Mouse (Mus musculus): ENCODE results near the gene Nudt19.
"Not testable (repeated sequence)": the region's sequence is repeated elsewhere in the genome, so short reads cannot be mapped to it uniquely, and the experiment has no call there.

Nudt19 gene

DNA sequence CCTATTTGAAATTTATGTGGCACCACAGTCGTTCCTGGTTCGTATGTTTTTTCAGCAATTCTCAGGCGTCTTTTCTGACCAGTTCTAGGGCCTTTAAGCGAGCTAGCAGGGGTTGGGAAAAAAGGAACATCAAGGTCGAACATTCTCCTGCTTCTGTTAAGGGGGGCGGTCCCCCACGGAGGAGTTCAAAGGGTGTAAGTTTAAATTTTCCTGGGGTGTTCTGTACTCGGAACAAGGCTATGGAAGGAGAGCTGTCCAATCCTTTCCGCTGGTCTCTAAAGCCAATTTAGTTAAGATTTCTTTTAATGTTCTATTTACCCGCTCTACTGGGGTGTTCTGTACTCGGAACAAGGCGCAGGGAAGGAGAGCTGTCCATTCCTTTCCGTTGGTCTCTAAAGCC is 9.9 kb upstream of the Nudt19 start:
- not testable (repeated sequence) for DNase-seq (ENCODE audit: extremely low spot score, low read depth, low spot score)

DNA sequence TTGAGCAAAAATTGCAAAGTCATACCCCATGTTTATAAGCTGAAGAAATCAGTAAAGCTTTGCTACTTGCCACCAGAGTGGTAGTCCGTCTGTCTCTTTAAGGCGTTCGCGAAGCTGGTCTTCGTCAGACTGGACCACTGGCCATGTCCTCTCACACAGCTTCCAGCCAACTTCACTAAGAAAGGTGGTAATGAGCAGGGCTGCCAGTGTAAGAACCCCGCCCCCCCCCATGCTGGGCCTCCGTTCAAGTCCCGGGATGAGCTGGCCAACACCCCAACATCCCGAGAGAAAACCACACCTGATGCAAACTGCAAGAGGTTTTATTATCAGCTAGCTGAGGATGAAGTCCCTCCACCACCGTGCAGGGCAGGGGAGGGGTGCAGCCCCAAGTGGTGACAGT is 8.8 kb upstream of the Nudt19 start:
- not testable (repeated sequence) for DNase-seq (ENCODE audit: extremely low spot score, low read depth, low spot score)

DNA sequence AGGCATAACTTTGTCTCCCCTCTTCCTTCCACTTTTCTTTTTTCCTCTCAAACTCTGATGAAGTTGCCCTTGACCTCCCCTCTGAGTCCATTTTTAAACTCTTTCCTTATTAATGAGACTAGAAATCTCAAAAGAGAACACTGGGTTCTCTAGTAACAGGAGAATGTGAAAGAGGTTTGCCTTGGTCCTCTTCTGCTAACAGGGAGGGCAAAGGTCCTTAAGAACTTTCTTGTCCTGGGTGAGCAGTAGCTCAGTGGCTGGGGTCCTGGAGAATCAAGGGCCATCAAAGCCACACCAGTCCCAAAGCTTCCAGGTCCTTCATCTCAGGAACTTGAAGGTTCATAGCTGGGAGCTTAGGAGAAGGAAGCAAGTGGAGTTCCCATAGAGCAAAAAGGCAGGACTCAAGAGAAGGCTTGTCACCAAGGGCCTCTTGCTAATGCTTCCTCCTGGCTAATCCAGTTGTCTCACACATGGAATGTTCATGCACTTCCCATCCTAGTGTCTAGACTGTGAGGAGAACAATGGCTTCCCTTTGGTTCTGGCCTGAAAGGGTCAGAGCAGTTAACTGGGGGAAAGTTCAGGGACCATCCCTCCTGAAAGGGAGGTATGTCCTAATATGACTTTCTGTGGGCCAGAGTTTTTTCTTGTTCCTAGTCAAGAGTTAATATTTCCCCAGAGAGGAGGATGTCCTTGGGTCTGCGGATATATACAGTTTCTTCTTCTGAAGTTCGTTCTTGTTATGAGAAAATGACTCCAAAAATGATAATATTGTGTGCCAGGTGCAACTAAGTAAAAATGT is 8.2 kb upstream of the Nudt19 start:
- DNase-seq (ENCODE audit: extremely low spot score, low read depth, low spot score), result no peak

DNA sequence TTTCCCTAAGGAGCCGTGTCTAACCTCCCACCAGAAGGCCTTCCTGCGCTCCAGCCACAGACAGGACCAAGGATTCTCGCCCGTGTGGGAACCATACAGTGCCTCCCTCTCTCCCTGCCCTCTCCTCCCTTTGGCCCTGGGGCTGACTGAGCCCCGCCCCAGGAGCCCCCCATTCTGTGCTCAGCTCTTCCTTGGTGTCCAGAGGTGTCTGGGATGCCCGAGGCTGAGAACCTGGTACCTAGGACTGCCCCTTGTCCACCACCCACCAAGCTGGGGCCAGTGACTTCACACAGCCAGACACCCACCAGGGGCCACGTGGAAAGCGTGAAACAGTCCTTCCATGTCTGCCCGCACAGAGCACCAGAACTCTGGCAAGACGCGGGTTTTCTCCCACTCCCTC is 7.0 kb upstream of the Nudt19 start:
- no peak for DNase-seq (ENCODE audit: extremely low spot score, low read depth, low spot score)

DNA sequence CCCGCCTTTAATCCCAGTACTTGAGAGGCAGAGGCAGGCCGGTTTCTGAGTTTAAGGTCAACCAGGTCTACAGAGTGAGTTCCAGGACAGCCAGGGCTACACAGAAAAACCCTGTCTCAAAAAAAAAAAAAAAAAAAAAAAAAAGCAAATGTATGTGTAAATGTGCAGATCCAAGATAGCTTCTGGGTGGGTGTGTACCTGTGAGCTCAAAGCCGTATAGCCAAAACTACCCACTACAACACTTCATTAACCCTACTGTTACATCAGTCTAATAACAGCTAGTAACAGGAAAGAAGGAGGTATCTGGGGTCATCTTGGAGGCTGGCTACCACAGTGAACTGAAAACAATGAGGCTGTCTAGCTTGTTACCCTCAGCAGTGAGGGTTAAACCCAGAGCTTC is 3.7 kb upstream of the Nudt19 start:
- DNase-seq (ENCODE audit: extremely low spot score, low read depth, low spot score), result no peak

DNA sequence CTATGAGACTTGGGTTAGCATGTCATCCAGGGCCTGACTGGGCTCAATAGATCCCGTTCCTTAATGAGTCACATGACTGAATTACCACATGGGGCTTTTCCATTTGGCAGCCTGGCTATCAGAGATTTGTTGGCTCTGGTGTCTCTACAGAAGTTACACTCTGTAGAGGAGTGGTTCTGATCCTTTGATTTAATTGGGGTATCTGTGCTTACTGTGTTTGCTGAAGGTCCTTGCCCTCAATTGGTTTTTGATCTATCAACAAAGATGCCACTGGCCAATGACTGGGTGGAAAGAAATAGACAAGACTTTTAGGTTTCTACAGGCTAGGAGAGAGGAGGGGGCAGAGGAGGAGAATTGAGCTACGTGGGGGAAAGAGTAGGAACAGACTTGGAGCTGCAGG is 2.6 kb upstream of the Nudt19 start:
- DNase-seq (ENCODE audit: extremely low spot score, low read depth, low spot score), result no peak

DNA sequence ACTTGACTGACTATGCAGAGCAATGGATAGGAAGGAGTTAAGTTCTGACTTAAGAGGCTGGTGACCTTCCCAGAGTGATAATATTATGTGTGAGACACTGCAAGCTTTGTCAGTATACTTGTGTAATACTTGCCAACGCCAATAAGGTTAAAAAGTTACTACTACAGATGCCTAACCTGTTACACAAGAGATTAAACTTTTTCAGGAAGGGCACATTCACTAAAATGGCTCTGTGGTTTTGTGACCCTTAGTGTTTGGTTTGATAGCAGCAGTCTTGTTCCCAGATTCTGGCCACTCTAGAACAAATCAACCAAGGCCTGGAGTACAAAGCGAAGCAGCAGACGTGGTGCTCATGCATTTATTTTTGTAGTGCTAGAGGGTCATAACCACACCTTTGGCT is 1.5 kb upstream of the Nudt19 start:
- DNase-seq (ENCODE audit: extremely low spot score, low read depth, low spot score), result no peak

DNA sequence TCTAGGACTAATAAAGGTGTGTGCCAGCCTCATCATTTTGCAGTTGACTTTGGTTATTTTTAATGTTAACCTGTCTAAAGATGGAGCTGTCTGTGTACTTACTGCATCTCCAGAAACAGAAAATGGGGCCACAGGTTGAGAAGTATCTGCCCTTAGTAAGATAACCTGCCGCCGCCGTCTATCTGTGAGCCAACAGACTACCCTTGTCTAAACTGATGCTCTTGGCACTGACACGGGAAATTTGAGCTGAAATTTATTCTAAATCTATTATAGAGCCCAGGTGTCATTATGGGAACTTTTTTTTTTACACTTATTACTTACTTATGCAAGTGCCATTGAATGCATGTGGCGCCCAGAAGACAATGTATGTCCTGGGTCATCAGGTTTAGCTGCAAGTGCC is 801 bp upstream of the Nudt19 start:
- no peak for DNase-seq (ENCODE audit: extremely low spot score, low read depth, low spot score)

DNA sequence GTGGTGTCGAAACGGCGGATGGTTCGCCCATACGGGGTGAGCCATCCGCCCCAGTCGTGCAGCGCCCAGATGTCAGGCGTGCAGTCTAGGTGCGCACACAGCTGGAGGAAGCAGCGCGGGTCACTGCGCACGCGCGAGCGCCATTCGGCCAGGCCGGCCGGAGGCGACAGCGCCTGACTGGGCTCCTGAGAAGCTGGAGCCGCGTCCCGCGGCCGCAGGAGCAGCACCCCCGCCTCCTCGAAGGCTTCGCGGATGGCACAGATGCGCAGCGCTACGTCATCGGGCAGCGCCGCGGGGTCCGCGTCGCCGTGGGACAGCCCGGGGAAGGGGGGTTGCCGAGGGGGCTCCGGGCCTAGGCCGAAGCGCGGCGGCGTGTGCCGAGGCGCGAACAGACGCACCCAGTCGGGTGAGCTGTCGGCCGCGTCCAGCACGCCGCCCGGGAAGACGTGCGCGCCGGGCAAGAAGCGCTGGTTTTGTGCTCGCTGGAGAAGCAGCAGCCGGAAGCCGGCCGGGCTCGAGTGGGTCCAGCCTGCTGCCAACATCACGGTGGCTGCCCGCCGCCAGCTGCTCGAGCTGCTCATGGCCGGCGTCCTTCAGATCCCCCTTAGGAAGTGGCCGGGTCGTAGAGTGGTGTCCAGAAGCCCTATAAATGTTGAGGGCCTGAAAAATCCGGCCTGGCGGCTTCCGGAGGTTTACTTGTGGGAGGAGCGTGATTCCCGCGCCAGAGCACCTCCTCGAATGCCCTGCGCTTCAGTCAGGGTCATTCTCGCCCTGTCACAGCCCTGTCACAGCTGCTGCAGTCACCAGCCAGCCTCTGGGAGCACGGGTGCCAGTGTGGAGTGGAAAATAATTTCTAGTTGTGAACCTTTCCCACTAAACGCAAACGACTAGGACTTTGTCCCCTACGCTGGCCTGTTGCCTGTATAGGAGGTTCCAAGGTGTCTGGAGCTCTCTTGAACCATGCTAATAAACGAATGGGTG is 590 bp downstream of the Nudt19 start:
- peak; percentile 72 for DNase-seq (ENCODE audit: extremely low spot score, low read depth, low spot score)

DNA sequence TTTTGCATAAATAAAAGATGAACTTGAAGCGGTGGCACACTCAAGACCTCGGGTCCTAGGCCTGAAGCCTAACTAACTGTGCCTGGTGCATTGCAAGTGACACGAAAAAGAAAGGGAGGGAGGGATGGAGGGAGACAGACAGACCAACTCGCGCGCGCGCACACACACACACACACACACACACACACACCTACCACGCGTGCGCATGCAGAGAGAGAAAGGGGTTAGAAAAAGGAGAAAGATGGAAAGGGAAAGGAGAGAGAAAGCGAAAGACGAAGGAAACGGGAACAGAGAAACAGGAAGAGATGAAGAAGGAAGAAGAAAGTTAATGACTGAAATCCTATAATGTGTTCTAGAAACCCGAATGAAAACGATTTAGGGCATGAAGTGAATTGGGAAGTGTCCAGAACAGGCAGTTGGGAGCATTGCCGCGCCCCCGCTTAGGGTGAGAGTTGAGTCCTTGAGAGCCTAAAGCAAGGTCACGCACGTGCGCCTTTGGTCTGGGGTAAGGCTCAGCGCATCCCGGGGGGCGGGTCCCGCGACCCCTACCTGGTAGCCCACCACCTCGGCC is 1.4 kb downstream of the Nudt19 start:
- no peak for DNase-seq (ENCODE audit: extremely low spot score, low read depth, low spot score)

DNA sequence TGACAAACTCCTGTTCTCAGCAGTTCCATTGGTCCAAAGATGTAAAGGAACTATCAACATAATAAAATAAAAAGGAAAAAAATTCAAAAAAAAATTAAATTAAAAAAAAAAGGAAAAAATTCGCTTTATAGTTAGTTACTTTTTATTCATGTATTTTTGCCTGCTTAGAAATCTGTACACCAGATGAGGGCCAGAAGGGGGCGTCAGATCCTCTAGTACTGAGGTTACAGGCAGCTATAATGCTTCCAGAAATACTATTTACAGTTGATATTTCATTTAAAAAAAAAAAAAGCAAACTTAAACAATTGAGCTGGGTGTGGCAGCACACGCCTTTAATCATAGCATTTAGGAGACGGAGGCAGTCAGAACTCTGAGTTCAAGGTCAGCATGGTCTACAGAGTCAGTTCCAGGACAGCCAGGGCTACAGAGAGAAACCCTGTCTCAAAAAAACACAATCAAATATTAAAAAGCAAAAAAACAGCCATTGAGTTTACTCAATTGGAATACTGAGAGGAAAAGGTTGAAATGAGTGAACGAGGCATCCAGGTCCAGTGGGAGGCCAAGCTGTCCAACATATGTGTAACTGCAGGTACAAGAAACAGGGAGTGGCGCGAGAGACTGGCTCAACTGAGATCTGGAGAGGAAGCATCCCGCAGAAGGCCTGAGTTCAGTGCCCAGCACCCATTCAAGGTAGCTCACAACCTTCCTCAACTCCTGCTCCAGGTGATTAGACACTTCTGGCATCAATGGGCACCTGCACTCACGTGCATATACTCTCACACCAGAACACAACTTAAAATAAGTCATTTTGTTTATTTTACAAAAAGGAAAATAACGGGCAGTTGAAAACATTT is 2.1 kb downstream of the Nudt19 start:
- DNase-seq (ENCODE audit: extremely low spot score, low read depth, low spot score), result no peak

DNA sequence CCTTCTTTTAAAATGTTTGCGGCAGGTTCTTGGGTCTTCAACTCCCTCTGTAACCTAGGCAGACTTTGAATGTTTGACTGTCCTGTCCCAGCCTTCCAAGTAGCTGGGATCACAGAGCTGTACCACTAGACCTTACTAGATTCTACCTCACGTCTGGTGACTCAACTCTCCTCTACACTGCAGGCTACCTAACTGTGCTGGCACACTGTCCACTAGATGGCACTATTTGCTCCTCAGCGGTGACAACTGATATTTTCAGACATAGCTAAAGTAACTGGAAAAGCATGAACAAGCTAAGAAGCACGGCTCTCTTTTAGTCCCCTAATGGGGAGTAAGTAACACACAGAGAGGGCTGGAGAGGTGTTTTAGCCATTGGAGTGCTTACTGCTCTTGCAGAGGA is 10.2 kb downstream of the Nudt19 start:
- peak; percentile 57 for DNase-seq (ENCODE audit: extremely low spot score, low read depth, low spot score)

DNA sequence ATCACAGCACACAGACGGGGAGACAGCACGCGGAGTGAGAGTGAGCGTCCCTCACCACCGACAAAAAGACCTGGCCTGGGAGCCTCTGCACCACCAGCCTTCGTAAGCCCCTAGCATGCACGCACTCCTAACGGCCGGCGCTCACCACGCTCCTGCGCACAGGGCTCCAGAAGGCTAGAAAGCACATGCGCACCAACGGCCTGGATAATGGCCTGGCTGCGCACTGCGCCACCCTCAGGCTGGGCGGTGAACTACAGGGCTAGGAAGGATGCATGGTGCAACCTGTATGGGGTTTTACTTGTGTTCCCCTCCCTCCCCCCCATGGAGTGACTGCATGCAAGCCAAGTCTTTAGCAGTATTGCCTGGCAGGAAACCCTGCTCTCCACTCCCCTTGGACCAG is 18.5 kb downstream of the Nudt19 start, which contains the start of gene Tdrd12:
Gene Tdrd12, minus strand, starts transcription at position 184 of the 400 bp plus-strand sequence.
- DNase-seq (ENCODE audit: extremely low spot score, low read depth, low spot score), result no peak

DNA sequence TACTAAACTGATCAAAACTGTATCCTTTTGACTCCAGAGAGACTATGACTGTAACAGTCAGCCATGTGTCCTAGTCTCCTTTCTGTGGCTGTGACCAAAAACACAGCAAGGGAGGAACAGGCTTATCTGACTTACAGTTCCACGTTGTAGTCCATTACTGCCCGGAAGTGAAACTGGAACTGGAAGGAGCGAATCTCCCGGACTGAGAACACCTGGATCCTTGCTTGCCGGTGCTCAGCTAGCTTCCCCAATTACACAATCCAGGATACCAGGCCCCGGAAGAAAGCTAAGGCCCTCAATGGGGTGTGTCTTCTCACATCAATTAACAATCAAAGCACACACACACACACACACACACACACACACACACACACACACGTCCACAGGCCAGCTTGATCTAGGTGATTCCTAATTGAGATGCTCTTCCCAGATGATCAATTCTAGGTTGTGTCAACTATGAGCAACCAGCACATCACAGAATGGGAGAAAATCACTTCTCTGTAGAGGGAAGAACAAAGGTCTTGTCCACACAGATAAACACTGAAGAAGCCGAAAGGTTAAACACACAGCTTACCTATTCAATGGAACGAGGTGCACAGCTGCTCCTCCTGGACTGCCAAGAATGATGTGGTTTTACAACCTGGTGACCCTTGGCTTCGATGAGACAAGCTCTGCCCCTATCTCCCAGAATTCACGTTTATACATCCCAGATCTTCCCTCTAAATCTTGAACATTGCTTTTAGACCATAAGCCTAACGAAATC is 20.2 kb downstream of the Nudt19 start:
- DNase-seq (ENCODE audit: extremely low spot score, low read depth, low spot score), result no peak

DNA sequence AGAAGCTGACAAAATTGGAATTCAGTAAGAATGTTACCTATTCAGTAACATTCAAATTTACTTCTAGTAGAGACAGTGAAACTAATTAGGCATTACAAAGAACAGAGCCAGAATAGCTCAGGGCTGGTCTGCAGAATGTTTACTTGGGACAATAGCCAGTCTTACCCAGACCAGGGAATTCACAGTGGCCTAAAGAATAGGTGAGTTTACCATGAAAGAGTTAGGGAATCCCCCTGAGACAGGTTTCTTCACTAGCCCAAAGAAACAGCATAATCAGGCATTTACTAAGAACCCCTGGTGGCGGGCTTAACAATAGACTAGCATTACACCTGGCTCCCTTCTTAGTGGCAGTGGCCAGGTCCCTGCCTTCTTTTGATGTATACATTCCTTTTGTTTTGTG is 25.6 kb downstream of the Nudt19 start:
- DNase-seq (ENCODE audit: extremely low spot score, low read depth, low spot score), result not testable (repeated sequence)

DNA sequence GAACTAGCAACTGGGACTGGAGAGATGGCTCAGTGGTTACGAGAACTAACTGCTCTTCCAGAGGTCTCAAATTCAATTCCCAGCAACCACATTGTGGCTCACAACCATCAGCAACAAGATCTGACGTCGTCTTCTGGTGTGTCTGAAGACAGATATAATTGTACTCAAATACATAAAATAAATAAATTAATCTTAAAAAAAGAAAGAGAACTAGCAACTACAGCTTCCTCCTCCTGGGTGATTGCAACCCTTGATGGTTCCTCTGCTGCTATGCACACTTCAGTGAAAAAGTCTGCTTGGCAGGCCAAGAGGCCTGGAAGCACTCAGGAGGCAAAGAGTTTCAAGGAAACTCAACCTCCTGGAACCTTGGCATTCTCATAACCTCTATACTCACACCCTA is 26.1 kb downstream of the Nudt19 start:
- no peak for DNase-seq (ENCODE audit: extremely low spot score, low read depth, low spot score)

DNA sequence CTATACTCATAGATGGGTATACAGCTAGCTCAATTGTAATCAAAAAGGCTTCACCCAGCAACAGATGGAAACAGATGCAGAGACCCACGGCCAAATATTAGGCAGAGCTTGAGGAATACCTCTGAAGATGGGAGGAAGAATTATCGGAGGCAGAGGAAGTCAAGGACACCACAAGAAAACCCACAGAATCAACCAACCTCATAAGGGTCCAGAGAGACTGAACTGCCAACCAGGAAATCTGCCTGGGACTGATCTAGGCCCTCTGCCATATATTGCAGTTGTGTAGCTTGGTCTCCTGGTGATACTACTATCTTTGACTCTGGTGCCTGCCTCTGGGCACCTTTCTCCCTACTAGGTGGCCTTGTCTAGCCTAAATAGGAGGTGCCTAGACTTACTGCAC is 29.3 kb downstream of the Nudt19 start:
- DNase-seq (ENCODE audit: extremely low spot score, low read depth, low spot score), result no peak

DNA sequence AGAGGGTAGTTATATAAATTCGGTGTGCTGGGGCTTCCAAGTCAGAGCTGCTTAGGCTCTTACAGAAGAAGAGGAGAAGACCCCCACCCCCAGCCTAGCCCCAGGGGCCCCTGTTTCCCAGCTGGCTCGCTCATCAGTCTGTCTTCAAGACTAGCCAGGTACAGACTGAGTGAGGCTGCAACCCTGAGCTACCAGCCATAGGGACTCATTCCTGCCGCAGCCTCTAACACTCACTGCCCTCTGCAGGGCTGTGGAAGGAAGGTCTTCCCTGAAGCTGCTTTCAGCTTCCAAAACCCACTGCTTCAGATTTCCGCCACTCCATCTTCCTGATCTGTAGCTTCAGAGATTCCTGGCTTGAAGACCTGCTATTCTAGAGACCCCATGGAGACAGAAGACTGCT is 54.1 kb downstream of the Nudt19 start:
- no peak for DNase-seq (ENCODE audit: extremely low spot score, low read depth, low spot score)

DNA sequence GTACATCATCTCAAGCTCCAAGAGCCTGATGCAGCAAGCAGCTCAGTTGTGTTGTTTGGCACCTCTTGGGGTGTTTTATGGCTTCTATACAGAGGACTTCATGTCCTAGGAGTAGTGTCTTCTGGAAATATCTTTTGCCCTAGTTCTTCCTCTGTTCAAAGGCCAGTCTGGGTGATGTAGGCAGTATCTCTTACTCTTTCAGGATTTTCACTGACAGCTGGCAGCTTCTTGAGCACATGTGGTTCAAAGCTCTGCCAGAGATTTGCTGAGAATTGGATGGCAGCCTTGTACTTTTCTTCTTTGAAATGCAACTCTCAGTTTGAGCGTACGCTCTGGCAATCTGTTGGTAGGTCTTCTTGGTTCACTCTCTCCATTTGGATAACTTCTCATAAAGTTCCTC is 58.6 kb downstream of the Nudt19 start:
- no peak for DNase-seq (ENCODE audit: extremely low spot score, low read depth, low spot score)
